Mouse (Mus musculus): ENCODE results near the gene Ahrr.

GRCm38 (mm10) chr13:74314616-74315015 is 22.5 kb upstream of the Ahrr start:
- no peak for TF ChIP-seq EP300 (IDR thresholded peaks at IDR 0.05)
- no peak for TF ChIP-seq CTCF (IDR thresholded peaks at IDR 0.05)

Data from lung, postnatal 0 days (tissue).